Mouse (Mus musculus) CH12.LX (cell line): Measurements from ENCODE around the gene Sgcg.

Experiments
- CTCF ChIP-seq, 2 experiments: IDR thresholded peaks in 1 of 2; conservative IDR thresholded peaks in 1 of 2; 2 replicates each; pipeline ENCODE4 v1.5.1; 2011 to 2012; ENCODE audit warnings: low read depth in 2 of 2, low read length in 2 of 2, improper control_type of control experiment in 1 of 2, inconsistent platforms in 1 of 2, mild to moderate bottlenecking in 1 of 2, moderate library complexity in 1 of 2
- ETS1 ChIP-seq: conservative IDR thresholded peaks from 2 replicates; pipeline ENCODE4 v1.6.1; 2012; ENCODE audit warnings: low read depth, mild to moderate bottlenecking, inconsistent platforms, low read length, improper control_type of control experiment, moderate library complexity
- HCFC1 ChIP-seq: IDR thresholded peaks from 2 replicates; pipeline ENCODE4 v1.6.1; 2012; ENCODE audit warnings: low read depth, mild to moderate bottlenecking, inconsistent platforms, low read length, improper control_type of control experiment
- JUN ChIP-seq: IDR thresholded peaks from 2 replicates; pipeline ENCODE4 v1.6.1; 2011; ENCODE audit warnings: low read depth, mild to moderate bottlenecking, low read length, improper control_type of control experiment, moderate library complexity; ENCODE audit not compliant: insufficient read depth
- KAT2A ChIP-seq: IDR thresholded peaks from 2 replicates; pipeline ENCODE4 v1.6.1; 2012; ENCODE audit warnings: low read length, improper control_type of control experiment, inconsistent platforms; ENCODE audit not compliant: insufficient replicate concordance
- MAFK ChIP-seq: IDR thresholded peaks from 2 replicates; pipeline ENCODE4 v1.6.1; 2011; ENCODE audit warnings: low read length, improper control_type of control experiment; ENCODE audit not compliant: insufficient replicate concordance
- MAX ChIP-seq: IDR thresholded peaks from 2 replicates; pipeline ENCODE4 v1.6.1; 2011; ENCODE audit warnings: low read length, improper control_type of control experiment
- POLR2A ChIP-seq: IDR thresholded peaks from 2 replicates; pipeline ENCODE4 v1.6.1; 2011; ENCODE audit warnings: low read depth, mild to moderate bottlenecking, improper control_type of control experiment, low read length
- TCF12 ChIP-seq: IDR thresholded peaks from 2 replicates; pipeline ENCODE4 v1.6.1; 2014; ENCODE audit warnings: low read depth, mild to moderate bottlenecking, inconsistent platforms, low read length, improper control_type of control experiment
- USF1 ChIP-seq: IDR thresholded peaks from 2 replicates; pipeline ENCODE4 v1.6.1; 2014; ENCODE audit warnings: low read depth, mild to moderate bottlenecking, inconsistent platforms, low read length, improper control_type of control experiment
- ZKSCAN1 ChIP-seq: IDR thresholded peaks from 2 replicates; pipeline ENCODE4 v1.6.1; 2012; ENCODE audit warnings: low read depth, inconsistent platforms, low read length, improper control_type of control experiment, borderline replicate concordance

- no peak for TF ChIP-seq POLR2A
- TF ChIP-seq MAFK: no peak
- no peak for TF ChIP-seq ZKSCAN1
- TF ChIP-seq CTCF (conservative IDR thresholded peaks at IDR 0.05 in 1 of 2, IDR thresholded peaks at IDR 0.05 in 1 of 2; ENCODE audit: low read depth in 2 of 2, low read length in 2 of 2): no peak
- no peak for TF ChIP-seq USF1
- no peak for TF ChIP-seq TCF12
- TF ChIP-seq HCFC1: no peak
- TF ChIP-seq KAT2A: no peak
- TF ChIP-seq MAX: no peak
- no peak for TF ChIP-seq JUN
- no peak for TF ChIP-seq ETS1
These were observed 35.8 kb downstream of the Sgcg start for GRCm38 (mm10) chr14:61222506-61222905.
